Comparison of ENCODE assay signal across 16 mouse cellular contexts in genomic region chr2:158917398-158917797, GRCm38 (mm10).
A peak's percentile ranks its signal among the peaks of the same experiment; 100 is the strongest.
DNase-seq lines count a peak whose midpoint lies in the region; ATAC-seq and TF ChIP-seq lines count a peak whose summit lies in the region.
"Had no signal": no experiment of that assay in that cellular context is flagged by ENCODE, and none has a peak within 500 bp of the region (broad histone marks: within the 10 kb centered on the region; RNA-seq: fewer than 3 reads in every experiment).

No protein-coding gene starts in this region.

- no peak overlapping the region for H3K4me2 ChIP-seq in lung, embryonic 14.5 days
- H3K4me2 ChIP-seq: heart, embryonic 15.5 days; liver, embryonic 11.5 days had no signal

- WGBS in lung, embryonic 14.5 days: 37% methylated on average over 6 of the region's 6 CpGs

- H3K9me3 ChIP-seq in lung, embryonic 14.5 days (ENCODE audit: low read depth, low read length): no peaks in the 10 kb centered on the region
- H3K9me3 ChIP-seq: heart, embryonic 15.5 days had no signal

- no peak overlapping the region for H3K9ac ChIP-seq in lung, embryonic 14.5 days
- H3K9ac ChIP-seq: heart, embryonic 15.5 days had no signal

- intact Hi-C loops in heart, postnatal 10 days (cut with DNase I): no loop called here

- no peaks in the 10 kb centered on the region for H3K27me3 ChIP-seq in lung, embryonic 14.5 days (ENCODE audit: insufficient read depth, low read length)

- no peak for TF ChIP-seq CTCF in lung, embryonic 14.5 days (IDR thresholded peaks at IDR 0.05; ENCODE audit: low read depth)

- peak; percentile 92 for ATAC-seq in frontal cortex, adult (ENCODE audit: low TSS enrichment)
- no peak for ATAC-seq in lung, embryonic 14.5 days (ENCODE audit: insufficient read depth)
- ATAC-seq: activated CD4-positive, CD25-positive, alpha-beta regulatory T cell, adult 4 months; forebrain, embryonic 16.5 days; inflammation-experienced regulatory T-cells, adult 6 months had no signal

- H3K27ac ChIP-seq in lung, embryonic 14.5 days (ENCODE audit: low read depth): no peak overlapping the region
- H3K27ac ChIP-seq: heart, embryonic 15.5 days had no signal

- no peak overlapping the region for H3K4me3 ChIP-seq in lung, embryonic 14.5 days (ENCODE audit: low read depth, low read length)
- H3K4me3 ChIP-seq: heart, embryonic 15.5 days had no signal

- H3K36me3 ChIP-seq in lung, embryonic 14.5 days (ENCODE audit: insufficient read depth): no peaks in the 10 kb centered on the region
- H3K36me3 ChIP-seq: heart, embryonic 15.5 days had no signal

- DNase-seq in frontal cortex, postnatal 25 days (ENCODE audit: low spot score in 2 of 2): no peak
- peak; percentile 22 for DNase-seq in lung, embryonic 14.5 days
- no peak for DNase-seq in lung, postnatal 25 days (ENCODE audit: low spot score)
- DNase-seq in heart, postnatal 10 days: peak; percentile 51 to 54
- peak; percentile 19 for DNase-seq in right cerebral cortex, postnatal 25 days
- DNase-seq in cerebellum, postnatal 25 days: no peak
- DNase-seq: kidney, postnatal 14 days; midbrain, embryonic 14.5 days; retina, postnatal 1 day; thymus, postnatal 25 days had no signal

- no peaks in the 10 kb centered on the region for H3K4me1 ChIP-seq in lung, embryonic 14.5 days (ENCODE audit: insufficient read depth)
- H3K4me1 ChIP-seq: heart, embryonic 15.5 days had no signal

Comparison
In these comparisons a context has a peak if more than half of its experiments do, and no peak if none do; other contexts are left out.
1. DNase-seq: peak in lung, embryonic 14.5 days (single experiment), heart, postnatal 10 days (2 of 2) and right cerebral cortex, postnatal 25 days (single experiment); none in frontal cortex, postnatal 25 days (0 of 2), lung, postnatal 25 days (single experiment) and cerebellum, postnatal 25 days (0 of 2).